Mouse (Mus musculus) MEL (cell line): Measurements from ENCODE around the gene Gstp1.
"Not testable (repeated sequence)": the region's sequence is repeated elsewhere in the genome, so short reads cannot be mapped to it uniquely, and the experiment has no call there.

Experiments used
- CTCF ChIP-seq, 3 experiments: IDR thresholded peaks in 2 of 3; conservative IDR thresholded peaks in 1 of 3; 2 replicates each; pipeline ENCODE4 v1.5.1; 2011 to 2012; ENCODE audit warnings: low read length in 3 of 3, low read depth in 2 of 3, mild to moderate bottlenecking in 2 of 3, improper control_type of control experiment in 1 of 3, inconsistent platforms in 1 of 3, mixed read lengths in 1 of 3, moderate library complexity in 1 of 3; ENCODE audit not compliant: control insufficient read depth in 1 of 3, insufficient read depth in 1 of 3, poor library complexity in 1 of 3, severe bottlenecking in 1 of 3
- GABPA ChIP-seq: IDR thresholded peaks from 2 replicates; pipeline ENCODE4 v1.6.1; 2012; ENCODE audit warnings: low read depth, mild to moderate bottlenecking, inconsistent platforms, low read length, improper control_type of control experiment, moderate library complexity
- POLR2A ChIP-seq, 2 experiments: IDR thresholded peaks; 2 replicates each; pipeline ENCODE4 v1.6.1; 2011 to 2012; ENCODE audit warnings: low read length in 2 of 2, mild to moderate bottlenecking in 2 of 2, control low read depth in 1 of 2, improper control_type of control experiment in 1 of 2, low read depth in 1 of 2, moderate library complexity in 1 of 2; ENCODE audit not compliant: control insufficient read depth in 1 of 2, insufficient read depth in 1 of 2, poor library complexity in 1 of 2
- TCF12 ChIP-seq: IDR thresholded peaks from 2 replicates; pipeline ENCODE4 v1.6.1; 2014; ENCODE audit warnings: low read depth, mild to moderate bottlenecking, inconsistent platforms, low read length, improper control_type of control experiment, moderate library complexity

GRCm38 (mm10) chr19:4040941-4041340, 3.2 kb upstream of the Gstp1 start:
- not testable (repeated sequence) for TF ChIP-seq TCF12; CTCF (IDR thresholded peaks at IDR 0.05 in 2 of 3, conservative IDR thresholded peaks at IDR 0.05 in 1 of 3; ENCODE audit: control insufficient read depth in 1 of 3, insufficient read depth in 1 of 3, low read depth in 2 of 3, low read length in 3 of 3, poor library complexity in 1 of 3, severe bottlenecking in 1 of 3); GABPA; POLR2A (IDR thresholded peaks at IDR 0.05; ENCODE audit: control insufficient read depth in 1 of 2, insufficient read depth in 1 of 2, low read depth in 1 of 2, low read length in 2 of 2, poor library complexity in 1 of 2)
